Mouse (Mus musculus): ENCODE measurements around the gene Fgf15. TPM values are rescaled to one million over a fixed set of nuclear protein-coding genes. Genes with fewer than 3 reads are reported as not detected.
A peak's percentile ranks its signal among the peaks of the same experiment; 100 is the strongest.
"Not testable (repeated sequence)": the region's sequence is repeated elsewhere in the genome, so short reads cannot be mapped to it uniquely, and the experiment has no call there.

Fgf15 gene
- polyA plus RNA-seq, 1 experiment from 2014 or later, result 19.7 TPM

DNA sequence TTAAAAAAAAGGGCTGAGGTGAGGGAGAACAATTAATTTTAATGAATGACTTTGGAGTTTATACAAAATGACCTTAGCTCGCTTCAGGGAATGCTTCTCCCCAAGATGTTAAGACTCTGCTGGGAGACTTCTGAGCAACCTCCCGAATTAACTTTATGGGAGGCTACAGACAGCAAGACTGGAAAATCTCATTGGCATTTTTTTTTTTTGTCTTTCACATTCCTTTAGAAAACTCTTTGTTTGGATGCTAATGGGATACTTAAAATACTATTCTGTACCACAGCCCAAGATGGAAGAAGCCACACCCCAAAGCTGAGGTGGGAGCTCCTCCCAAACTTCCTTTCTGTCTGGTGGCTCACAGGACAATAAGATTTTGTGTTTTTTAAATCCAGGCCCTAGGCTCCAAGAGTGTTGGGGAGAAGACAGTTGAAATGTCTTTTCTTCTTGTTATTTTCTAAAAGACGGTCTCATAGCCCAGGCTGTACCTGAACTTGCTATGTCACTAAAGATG is 32.1 kb upstream of the Fgf15 start:
- Histone ChIP-seq H3K36me3 (replicated peaks) (no peaks in the 10 kb centered on the region), H3K4me1 (peaks cover 17% of the 10 kb centered on the region), H3K4me3 (no peak overlapping the region), H3K9me3 (no peaks in the 10 kb centered on the region), H3K27me3 (replicated peaks; ENCODE audit: low read depth, poor library complexity, severe bottlenecking) (peaks cover 86% of the 10 kb centered on the region), H3K27ac (replicated peaks) (no peak overlapping the region)
- 47% methylated on average over 3 of the region's 3 CpGs for WGBS
- DNase-seq (ENCODE audit: low spot score), result no peak

- H3K9me3 ChIP-seq, result no peaks in the 10 kb centered on the region
- WGBS, result 69% methylated on average over 4 of the region's 4 CpGs
- H3K27ac ChIP-seq (replicated peaks), result no peak overlapping the region
- no peak overlapping the region for H3K4me3 ChIP-seq
- peaks cover 5% of the 10 kb centered on the region for H3K4me1 ChIP-seq
- no peak for DNase-seq (ENCODE audit: low spot score)
- peaks cover 72% of the 10 kb centered on the region for H3K27me3 ChIP-seq (replicated peaks; ENCODE audit: low read depth, poor library complexity, severe bottlenecking)
- no peaks in the 10 kb centered on the region for H3K36me3 ChIP-seq (replicated peaks)
These were observed 29.2 kb upstream of the Fgf15 start for GRCm38 (mm10) chr7:144867161-144867560.

DNA sequence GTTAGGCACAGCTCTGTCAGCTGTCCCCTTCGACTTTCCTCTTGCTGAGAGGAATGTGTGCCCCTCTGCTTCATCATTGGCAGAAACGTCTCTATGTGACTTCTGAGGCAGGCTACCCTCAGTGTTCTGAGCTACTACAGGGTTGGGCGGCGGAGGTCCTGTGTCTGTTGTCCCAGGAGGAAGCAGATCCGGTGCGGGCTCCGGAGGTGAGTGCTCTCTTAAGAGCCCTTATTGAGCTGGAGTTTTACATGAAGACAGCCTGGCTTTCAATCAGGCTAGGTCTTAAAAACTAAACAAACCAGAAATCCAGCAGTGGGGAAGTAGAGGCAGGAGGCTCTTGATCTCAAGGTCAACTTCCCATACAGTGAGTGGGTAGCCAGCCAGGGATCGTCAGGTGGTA is 28.7 kb upstream of the Fgf15 start:
- no peak for DNase-seq (ENCODE audit: low spot score)
- Histone ChIP-seq H3K4me1 (peaks cover 8% of the 10 kb centered on the region; the same call in 1 of the 2 replicates), H3K27me3 (replicated peaks; ENCODE audit: low read depth, poor library complexity, severe bottlenecking) (peaks cover 72% of the 10 kb centered on the region)

GRCm38 (mm10) chr7:144872420-144872819 is 23.9 kb upstream of the Fgf15 start:
- Histone ChIP-seq H3K4me1 (peaks cover 29% of the 10 kb centered on the region), H3K9me3 (no peaks in the 10 kb centered on the region), H3K27ac (replicated peaks) (no peak overlapping the region), H3K36me3 (replicated peaks) (no peaks in the 10 kb centered on the region), H3K4me3 (no peak overlapping the region), H3K27me3 (replicated peaks; ENCODE audit: low read depth, poor library complexity, severe bottlenecking) (peaks cover 65% of the 10 kb centered on the region)
- 61% methylated on average over 4 of the region's 4 CpGs for WGBS
- no peak for DNase-seq (ENCODE audit: low spot score)

More for the DNA sequence above, 28.7 kb upstream of the Fgf15 start:
- H3K4me3 ChIP-seq, result no peak overlapping the region
- H3K27ac ChIP-seq (replicated peaks), result no peak overlapping the region
- H3K36me3 ChIP-seq (replicated peaks), result no peaks in the 10 kb centered on the region
- no peaks in the 10 kb centered on the region for H3K9me3 ChIP-seq
- WGBS, result 80% methylated on average over 8 of the region's 8 CpGs

DNA sequence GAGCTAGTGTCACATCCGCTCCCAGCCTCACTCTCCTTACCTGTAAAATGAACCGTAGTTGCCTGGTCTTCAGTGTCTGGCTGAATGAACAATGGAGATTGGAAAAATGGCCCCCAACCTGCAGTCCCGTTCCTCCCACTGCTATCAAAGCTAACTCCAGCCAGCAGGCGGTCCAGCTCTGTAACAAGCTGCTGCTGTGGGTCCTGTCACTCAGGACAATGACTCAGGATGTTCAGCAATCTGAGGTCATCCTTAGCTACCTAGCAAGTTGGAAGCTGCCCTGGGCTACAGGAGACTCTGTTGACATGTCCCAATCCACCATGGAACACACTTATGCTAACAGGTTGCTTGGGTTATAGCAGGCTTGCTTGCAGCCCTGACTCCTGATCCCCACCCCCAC is 23.2 kb upstream of the Fgf15 start:
- H3K27ac ChIP-seq (replicated peaks), result no peak overlapping the region
- H3K36me3 ChIP-seq (replicated peaks), result no peaks in the 10 kb centered on the region
- 70% methylated on average over 4 of the region's 4 CpGs for WGBS
- peaks cover 68% of the 10 kb centered on the region for H3K27me3 ChIP-seq (replicated peaks; ENCODE audit: low read depth, poor library complexity, severe bottlenecking)
- no peaks in the 10 kb centered on the region for H3K9me3 ChIP-seq
- H3K4me1 ChIP-seq, result peaks cover 29% of the 10 kb centered on the region
- no peak overlapping the region for H3K4me3 ChIP-seq
- no peak for DNase-seq (ENCODE audit: low spot score)

- Histone ChIP-seq H3K4me1 (peaks cover 29% of the 10 kb centered on the region), H3K36me3 (replicated peaks) (no peaks in the 10 kb centered on the region), H3K27me3 (replicated peaks; ENCODE audit: low read depth, poor library complexity, severe bottlenecking) (peaks cover 70% of the 10 kb centered on the region), H3K4me3 (no peak overlapping the region), H3K27ac (replicated peaks) (no peak overlapping the region), H3K9me3 (no peaks in the 10 kb centered on the region)
- WGBS, result 70% methylated on average over 4 of the region's 4 CpGs
- no peak for DNase-seq (ENCODE audit: low spot score)
These were observed 22.1 kb upstream of the Fgf15 start for GRCm38 (mm10) chr7:144874226-144874625.

DNA sequence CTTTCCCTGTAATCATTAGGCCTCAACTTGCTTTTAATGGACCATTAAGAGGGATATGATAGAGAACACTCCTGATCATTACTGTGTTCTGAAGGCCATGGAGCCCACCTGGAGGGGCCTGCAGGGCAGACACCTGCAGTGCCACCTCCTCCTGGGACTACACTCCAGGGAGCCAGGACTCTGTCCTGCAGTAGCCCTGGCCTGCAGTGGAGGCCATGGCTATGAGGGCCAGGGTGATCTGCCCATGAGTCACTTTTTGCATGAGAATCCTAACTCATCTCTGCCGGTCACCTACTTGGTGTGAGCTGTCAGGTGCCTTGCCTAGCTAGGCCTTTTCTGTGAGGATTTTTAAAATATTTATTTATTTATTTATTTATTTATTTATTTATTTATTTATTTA is 17.9 kb upstream of the Fgf15 start:
- H3K27me3 ChIP-seq (replicated peaks; ENCODE audit: low read depth, poor library complexity, severe bottlenecking), result peaks cover 55% of the 10 kb centered on the region
- no peak for DNase-seq (ENCODE audit: low spot score)
- 98% methylated on average over 1 of the region's 1 CpGs for WGBS
- H3K4me3 ChIP-seq, result no peak overlapping the region
- H3K4me1 ChIP-seq, result peaks cover 32% of the 10 kb centered on the region
- H3K27ac ChIP-seq (replicated peaks), result no peak overlapping the region
- H3K36me3 ChIP-seq (replicated peaks), result no peaks in the 10 kb centered on the region
- H3K9me3 ChIP-seq, result no peaks in the 10 kb centered on the region

- H3K27me3 ChIP-seq (replicated peaks; ENCODE audit: low read depth, poor library complexity, severe bottlenecking), result peaks cover 23% of the 10 kb centered on the region
- 51% methylated on average over 2 of the region's 2 CpGs for WGBS
- no peaks in the 10 kb centered on the region for H3K9me3 ChIP-seq
- H3K27ac ChIP-seq (replicated peaks), result no peak overlapping the region
- no peaks in the 10 kb centered on the region for H3K36me3 ChIP-seq (replicated peaks)
- peaks cover 13% of the 10 kb centered on the region for H3K4me1 ChIP-seq
- no peak for DNase-seq (ENCODE audit: low spot score)
- H3K4me3 ChIP-seq, result no peak overlapping the region
These were observed 13.2 kb upstream of the Fgf15 start for GRCm38 (mm10) chr7:144883106-144883505.

- DNase-seq (ENCODE audit: low spot score), result no peak
These were observed 8.7 kb upstream of the Fgf15 start for GRCm38 (mm10) chr7:144887672-144888071.

GRCm38 (mm10) chr7:144888564-144889299 is 7.6 kb upstream of the Fgf15 start:
- DNase-seq (ENCODE audit: low spot score), result peak; percentile 41
- no peak overlapping the region; the same call in 1 of the 2 replicates for H3K27ac ChIP-seq (replicated peaks)
- H3K27me3 ChIP-seq (replicated peaks; ENCODE audit: low read depth, poor library complexity, severe bottlenecking), result peaks cover 54% of the 10 kb centered on the region
- no peak overlapping the region for H3K4me3 ChIP-seq
- no peaks in the 10 kb centered on the region for H3K9me3 ChIP-seq
- H3K4me1 ChIP-seq, result peaks cover 9% of the 10 kb centered on the region
- 4% methylated on average over 18 of the region's 18 CpGs for WGBS
- H3K36me3 ChIP-seq (replicated peaks), result no peaks in the 10 kb centered on the region

More at GRCm38 (mm10) chr7:144887672-144888071, 8.7 kb upstream of the Fgf15 start:
- no peak overlapping the region for H3K4me3 ChIP-seq
- 84% methylated on average over 2 of the region's 2 CpGs for WGBS
- no peak overlapping the region for H3K27ac ChIP-seq (replicated peaks)
- H3K27me3 ChIP-seq (replicated peaks; ENCODE audit: low read depth, poor library complexity, severe bottlenecking), result peaks cover 53% of the 10 kb centered on the region
- H3K4me1 ChIP-seq, result peaks cover 14% of the 10 kb centered on the region
- no peaks in the 10 kb centered on the region for H3K36me3 ChIP-seq (replicated peaks)
- no peaks in the 10 kb centered on the region for H3K9me3 ChIP-seq

GRCm38 (mm10) chr7:144890661-144891060 is 5.7 kb upstream of the Fgf15 start:
- 93% methylated on average over 1 of the region's 1 CpGs for WGBS
- not testable (repeated sequence) for H3K9me3 ChIP-seq; H3K4me3 ChIP-seq; H3K36me3 ChIP-seq (replicated peaks); DNase-seq (ENCODE audit: low spot score); H3K27ac ChIP-seq (replicated peaks)
- Histone ChIP-seq H3K4me1 (peaks cover 23% of the 10 kb centered on the region), H3K27me3 (replicated peaks; ENCODE audit: low read depth, poor library complexity, severe bottlenecking) (peaks cover 69% of the 10 kb centered on the region)

DNA sequence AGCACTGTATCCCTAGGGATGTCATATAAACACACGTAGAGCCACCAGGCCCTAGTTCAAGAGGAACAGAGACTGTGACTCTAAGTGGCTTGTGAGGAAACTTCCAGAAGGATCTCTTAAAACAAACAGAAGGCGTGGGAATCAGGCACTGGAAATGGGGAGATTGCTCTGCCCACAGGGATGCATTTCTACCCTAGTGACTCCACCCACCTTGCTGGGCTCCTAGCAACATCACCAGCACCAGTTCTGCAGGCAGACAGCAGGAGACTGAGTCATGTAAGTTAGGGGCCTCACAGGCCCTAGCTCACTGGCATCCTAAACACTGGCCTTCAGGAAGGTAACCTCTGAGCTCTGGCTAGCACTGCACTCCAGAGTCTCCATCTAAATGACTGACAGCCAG is 4.5 kb upstream of the Fgf15 start:
- Histone ChIP-seq H3K27ac (replicated peaks) (no peak overlapping the region), H3K36me3 (replicated peaks) (no peaks in the 10 kb centered on the region), H3K27me3 (replicated peaks; ENCODE audit: low read depth, poor library complexity, severe bottlenecking) (peaks cover 80% of the 10 kb centered on the region), H3K4me3 (no peak overlapping the region), H3K9me3 (no peaks in the 10 kb centered on the region), H3K4me1 (peaks cover 35% of the 10 kb centered on the region)
- no peak for DNase-seq (ENCODE audit: low spot score)
- 80% methylated on average over 2 of the region's 2 CpGs for WGBS

DNA sequence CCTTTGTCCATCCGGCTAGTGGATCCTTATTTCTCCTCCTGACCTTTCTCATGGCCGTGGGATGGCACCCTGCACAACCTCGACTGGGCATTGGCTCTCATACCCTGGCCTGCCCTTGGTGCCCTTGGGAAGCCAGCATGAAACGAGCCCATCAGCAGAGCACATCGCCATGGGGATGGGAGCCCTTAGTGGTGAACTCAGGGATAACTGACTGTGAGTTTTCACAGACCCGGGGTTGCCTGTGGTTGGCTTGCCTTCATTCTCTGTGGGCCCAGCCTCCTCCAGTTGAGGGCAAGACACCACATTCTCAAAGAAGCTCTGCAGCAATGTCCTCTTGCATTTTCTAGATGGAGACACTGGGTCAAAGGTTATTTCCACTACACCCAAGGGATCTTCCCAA is 4.0 kb upstream of the Fgf15 start:
- Histone ChIP-seq H3K9me3 (no peaks in the 10 kb centered on the region), H3K4me1 (peaks cover 40% of the 10 kb centered on the region), H3K27me3 (replicated peaks; ENCODE audit: low read depth, poor library complexity, severe bottlenecking) (peaks cover 84% of the 10 kb centered on the region), H3K4me3 (no peak overlapping the region), H3K36me3 (replicated peaks) (no peaks in the 10 kb centered on the region), H3K27ac (replicated peaks) (no peak overlapping the region)
- 52% methylated on average over 6 of the region's 6 CpGs for WGBS
- DNase-seq (ENCODE audit: low spot score), result no peak
